Mouse (Mus musculus) cerebellum, adult 11-12 months (tissue): ENCODE data around the gene Tmbim7.

Experiments
- DNase-seq: peaks from one replicate; pipeline ENCODE4 v3.0.0; 2022

The Tmbim7 gene

DNA sequence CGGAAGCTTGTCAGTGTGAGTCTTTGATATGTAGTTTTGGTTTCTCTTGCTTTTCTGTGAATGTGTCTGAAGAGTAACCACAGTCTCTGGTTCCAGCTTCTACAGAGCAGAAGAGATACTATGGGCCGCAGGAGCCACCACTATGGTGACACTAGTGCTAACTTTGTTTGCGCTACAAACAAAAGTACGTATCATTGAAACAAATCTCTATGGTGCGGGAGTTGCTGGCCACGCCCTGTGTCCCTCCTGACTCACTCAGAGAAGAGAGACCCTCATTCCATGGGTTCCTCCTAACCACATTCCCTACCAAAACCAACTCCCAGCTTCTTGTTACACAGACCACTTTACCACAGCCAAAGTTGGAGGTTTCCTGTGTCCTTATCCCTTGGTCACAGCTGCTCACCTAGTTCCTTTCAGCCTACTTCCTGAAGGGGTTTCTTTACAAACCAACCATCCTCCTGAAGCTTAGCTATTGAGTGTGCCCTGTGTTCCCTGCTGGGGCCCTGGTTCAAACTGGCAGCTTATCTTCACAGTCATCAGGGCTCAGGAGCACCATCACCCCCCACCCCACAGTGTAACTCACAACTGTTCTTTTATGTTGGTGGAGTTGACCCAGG lies 19.1 kb downstream of the Tmbim7 start:
- DNase-seq, result no peak

DNA sequence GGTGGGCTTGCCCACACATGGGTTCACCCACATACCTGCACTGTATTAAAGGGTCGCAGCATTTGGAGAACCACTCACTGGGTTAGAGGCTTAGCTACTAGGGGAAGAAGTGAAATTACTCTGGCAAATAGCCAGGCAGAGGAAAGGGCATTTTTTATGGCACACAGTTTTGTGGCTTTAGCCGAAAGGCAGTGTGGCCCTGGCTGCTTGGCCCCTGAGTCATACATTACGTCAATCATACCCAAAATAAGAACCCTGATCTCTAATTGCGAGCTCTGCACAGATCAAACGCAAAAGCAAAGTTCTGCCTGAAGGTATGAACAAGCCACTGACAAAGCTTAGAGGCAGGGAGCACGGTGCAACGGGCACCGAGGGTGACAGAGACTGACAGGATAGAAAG lies 37.3 kb downstream of the Tmbim7 start:
- DNase-seq, result no peak

GRCm38 (mm10) chr5:3691283-3691682 lies 40.3 kb downstream of the Tmbim7 start:
- DNase-seq, result no peak

DNA sequence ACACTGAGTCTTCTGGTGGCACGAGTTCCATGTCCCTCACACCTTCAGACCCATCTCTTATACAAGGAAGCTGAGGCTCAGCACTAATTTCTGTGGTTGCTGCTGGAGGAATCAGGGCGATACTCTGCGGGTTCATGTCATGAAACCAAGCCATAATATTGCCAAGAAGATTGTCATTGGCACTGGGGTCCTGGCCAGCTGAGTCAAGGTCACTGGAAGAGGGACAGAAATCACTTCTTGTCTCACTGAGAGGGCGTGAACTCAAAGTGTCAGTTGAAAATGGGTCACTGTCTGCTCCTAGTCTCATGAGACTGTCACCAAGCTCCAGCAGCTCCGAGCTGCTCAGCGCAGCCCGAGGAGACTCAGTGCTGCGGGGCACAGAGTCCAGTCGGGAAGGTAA lies 42.0 kb downstream of the Tmbim7 start:
- no peak for DNase-seq

GRCm38 (mm10) chr5:3695191-3695590 lies 44.2 kb downstream of the Tmbim7 start:
- no peak for DNase-seq

DNA sequence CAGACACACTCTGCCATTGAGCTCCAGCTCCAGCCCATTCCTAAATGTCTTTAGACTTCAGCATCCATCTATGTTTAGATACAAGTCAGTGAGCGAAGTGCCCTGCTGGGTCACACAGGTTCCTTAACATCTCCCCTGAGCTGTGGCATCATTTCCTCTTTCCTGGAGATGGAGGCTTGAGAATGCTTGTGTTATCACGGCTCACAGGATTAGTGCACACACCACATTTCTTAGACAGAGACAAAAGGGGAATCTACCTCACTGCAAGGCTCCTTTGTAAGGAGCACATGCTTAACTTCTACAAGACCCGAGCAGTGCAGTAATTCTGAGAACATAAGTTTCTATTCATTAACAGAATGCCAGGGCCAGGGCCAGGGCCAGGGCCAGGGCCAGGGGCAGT lies 45.0 kb downstream of the Tmbim7 start:
- no peak for DNase-seq

DNA sequence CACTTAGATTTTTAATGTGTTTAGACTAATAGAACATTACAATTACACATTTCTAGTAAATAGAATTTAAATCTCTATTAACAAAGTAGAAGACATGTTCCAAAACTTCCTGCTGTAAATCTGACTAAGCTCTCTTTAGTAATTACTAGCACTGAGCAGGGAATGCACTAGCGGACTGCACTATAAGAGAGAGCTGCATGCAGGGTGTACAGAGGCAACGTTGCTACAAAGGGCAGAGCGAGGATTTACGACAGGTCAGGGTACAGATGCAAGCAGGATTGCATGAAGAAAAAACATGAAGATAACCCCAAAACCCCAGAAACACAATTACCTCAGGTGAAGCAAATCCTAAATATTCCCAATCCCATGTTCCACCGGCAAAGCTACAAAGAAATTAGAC lies 49.0 kb downstream of the Tmbim7 start:
- no peak for DNase-seq

DNA sequence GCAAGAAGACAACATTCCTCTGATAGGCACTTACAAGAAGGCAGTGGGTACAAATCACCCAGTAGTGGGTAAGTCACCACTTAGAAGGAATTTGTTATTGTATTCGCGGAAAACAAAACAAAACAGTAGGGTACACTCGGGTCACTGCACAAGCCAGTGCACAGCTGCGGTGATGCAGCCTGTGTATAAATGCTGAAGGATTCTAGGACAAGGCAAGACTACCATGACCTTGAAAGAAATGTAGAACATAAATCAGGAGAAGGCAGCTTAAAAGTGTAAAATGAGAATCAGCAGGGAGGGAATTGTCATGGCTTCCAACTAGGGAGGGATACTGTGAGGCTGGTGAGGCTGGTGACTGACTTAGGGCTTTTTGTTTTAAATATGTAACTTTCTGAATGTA lies 51.2 kb downstream of the Tmbim7 start:
- no peak for DNase-seq

DNA sequence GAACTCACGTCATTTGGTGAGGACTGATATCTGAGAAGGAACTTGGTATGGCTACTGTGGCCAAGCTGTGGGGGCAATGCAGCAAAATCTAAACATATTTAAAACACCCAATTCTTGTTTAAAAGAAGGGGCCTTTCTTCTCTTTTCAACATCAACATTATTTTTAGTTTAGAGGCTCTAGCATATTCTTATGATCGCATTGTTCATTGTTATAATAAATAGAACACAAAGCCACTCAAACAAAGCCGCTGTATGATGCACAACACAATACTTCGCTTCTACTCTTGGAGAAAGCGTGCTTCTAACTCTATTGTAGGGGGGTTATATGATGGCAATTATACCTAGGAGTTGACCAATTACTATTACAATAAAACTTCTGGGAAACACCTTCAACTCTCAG lies 64.8 kb downstream of the Tmbim7 start:
- no peak for DNase-seq

GRCm38 (mm10) chr5:3719371-3719770 lies 68.4 kb downstream of the Tmbim7 start:
- DNase-seq, result no peak

GRCm38 (mm10) chr5:3722873-3723272 lies 71.9 kb downstream of the Tmbim7 start:
- no peak for DNase-seq

- no peak for DNase-seq
Measured at GRCm38 (mm10) chr5:3723415-3723814, 72.4 kb downstream of the Tmbim7 start.

DNA sequence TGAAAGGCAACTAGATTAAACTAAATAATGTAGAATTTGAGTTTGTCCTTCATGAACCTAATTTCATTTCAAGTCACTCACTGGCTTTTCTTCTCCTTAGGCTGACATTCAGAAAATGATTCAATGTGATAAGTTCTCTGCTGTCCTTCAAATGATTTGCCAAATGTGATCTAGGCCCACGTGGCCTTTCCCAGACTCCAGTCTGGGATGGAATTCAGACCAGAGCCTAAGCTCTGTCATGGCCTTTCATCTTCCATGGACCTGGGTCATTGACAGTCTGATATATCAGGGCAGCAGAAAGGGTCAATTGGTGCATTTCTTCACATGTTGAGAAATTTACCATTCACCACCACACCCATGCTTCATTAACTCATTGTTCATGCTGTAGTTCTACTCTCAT lies 74.5 kb downstream of the Tmbim7 start:
- DNase-seq, result no peak

- no peak for DNase-seq
Measured at GRCm38 (mm10) chr5:3728820-3729219, 77.8 kb downstream of the Tmbim7 start.
